In genomic region chr5:92083417-92084038, GRCm38 (mm10) we compare ENCODE assay signal across 8 mouse cellular contexts. TPM values are rescaled to one million over a fixed set of nuclear protein-coding genes. Genes with fewer than 3 reads are reported as not detected.
DNase-seq lines count a peak whose midpoint lies in the region; ATAC-seq and TF ChIP-seq lines count a peak whose summit lies in the region.

Gene G3bp2 (minus strand): TSS chr5:92083719.

- TF ChIP-seq RAD21 in MEL (IDR thresholded peaks at IDR 0.05; ENCODE audit: low read depth, low read length), result no peak

- H3K27me3 ChIP-seq in MEL (ENCODE audit: control insufficient read depth in 1 of 2, insufficient read depth in 2 of 2, low read length in 2 of 2), result no peaks in the 10 kb centered on the region
- no peaks in the 10 kb centered on the region for H3K27me3 ChIP-seq in cerebellum, adult 2 months (ENCODE audit: control insufficient read depth, insufficient read depth, low read length)
- H3K27me3 ChIP-seq in forebrain, postnatal 0 days (ENCODE audit: insufficient read depth, low read length), result no peaks in the 10 kb centered on the region
- H3K27me3 ChIP-seq in lung, embryonic 15.5 days, result no peaks in the 10 kb centered on the region

- H3K79me2 ChIP-seq in MEL (ENCODE audit: control insufficient read depth, insufficient read depth, low read length, poor library complexity), result peaks cover 44% of the 10 kb centered on the region

- TF ChIP-seq POLR2A in MEL (IDR thresholded peaks at IDR 0.05; ENCODE audit: control insufficient read depth in 1 of 2, insufficient read depth in 1 of 2, low read depth in 1 of 2, low read length in 2 of 2, poor library complexity in 1 of 2), result peak; percentile 50 to 92; a peak in 3 of 4 replicates
- TF ChIP-seq POLR2A in cerebellum, adult 2 months (IDR thresholded peaks at IDR 0.05; ENCODE audit: borderline replicate concordance, insufficient read depth, low read length), result peak; percentile 78

- H3K9ac ChIP-seq in MEL (ENCODE audit: control insufficient read depth, low read depth, low read length, poor library complexity, severe bottlenecking), result peak within 1 kb of the TSS; percentile 81
- peak within 1 kb of the TSS; percentile 99 for H3K9ac ChIP-seq in forebrain, postnatal 0 days
- peak within 1 kb of the TSS; percentile 93 for H3K9ac ChIP-seq in lung, embryonic 15.5 days

- no peaks in the 10 kb centered on the region for H3K9me3 ChIP-seq in MEL (replicated peaks; ENCODE audit: insufficient read depth, low read length)
- no peaks in the 10 kb centered on the region for H3K9me3 ChIP-seq in forebrain, postnatal 0 days (ENCODE audit: low read length)
- H3K9me3 ChIP-seq in lung, embryonic 15.5 days, result no peaks in the 10 kb centered on the region

- peak within 1 kb of the TSS; percentile 78 for H3K27ac ChIP-seq in MEL (ENCODE audit: control insufficient read depth, low read depth, low read length)
- H3K27ac ChIP-seq in cerebellum, adult 2 months (ENCODE audit: insufficient read depth, low read length), result peak within 1 kb of the TSS; percentile 62
- H3K27ac ChIP-seq in forebrain, postnatal 0 days (ENCODE audit: low read depth, low read length), result peak within 1 kb of the TSS; percentile 99
- peak within 1 kb of the TSS; percentile 98 for H3K27ac ChIP-seq in lung, embryonic 15.5 days

- peak; percentile 99 for DNase-seq in MEL (ENCODE audit: low read depth, low spot score)
- DNase-seq in cerebellum, adult 2 months, result peak; percentile 97 to 98
- peak; percentile 100 for DNase-seq in forebrain, postnatal 0 days
- peak; percentile 98 for DNase-seq in heart, postnatal 4 days
- peak; percentile 95 for DNase-seq in layer of hippocampus, adult 8-10 months (ENCODE audit: low spot score in 2 of 2)
- DNase-seq in ovary, adult 18-20 months (ENCODE audit: low spot score), result peak; percentile 96
- DNase-seq in thymus, postnatal 0 days (ENCODE audit: low spot score), result peak; percentile 100

- ATAC-seq in forebrain, postnatal 0 days, result peak; percentile 97
- peak; percentile 98 for ATAC-seq in lung, embryonic 15.5 days (ENCODE audit: borderline replicate concordance, extremely low read depth, low FRiP score, low TSS enrichment)

- peak within 1 kb of the TSS; percentile 53 for H3K4me2 ChIP-seq in forebrain, postnatal 0 days (ENCODE audit: low read depth)
- H3K4me2 ChIP-seq in lung, embryonic 15.5 days, result peak within 1 kb of the TSS; percentile 53

- peak within 1 kb of the TSS; percentile 76 to 80 for H3K4me3 ChIP-seq in MEL (ENCODE audit: control insufficient read depth in 1 of 2, insufficient read depth in 1 of 2, low read depth in 2 of 2, low read length in 2 of 2)
- peak within 1 kb of the TSS; percentile 67 for H3K4me3 ChIP-seq in cerebellum, adult 2 months (replicated peaks; ENCODE audit: insufficient read depth, low read depth, low read length)
- H3K4me3 ChIP-seq in forebrain, postnatal 0 days (ENCODE audit: low read depth, low read length), result peak within 1 kb of the TSS; percentile 95
- peak within 1 kb of the TSS; percentile 84 for H3K4me3 ChIP-seq in lung, embryonic 15.5 days

- TF ChIP-seq EP300 in MEL (IDR thresholded peaks at IDR 0.05; ENCODE audit: low read depth in 1 of 2, low read length in 2 of 2), result no peak; a peak in 1 of 4 replicates

- TF ChIP-seq CTCF in MEL (IDR thresholded peaks at IDR 0.05 in 2 of 3, conservative IDR thresholded peaks at IDR 0.05 in 1 of 3; ENCODE audit: control insufficient read depth in 1 of 3, insufficient read depth in 1 of 3, low read depth in 2 of 3, low read length in 3 of 3, poor library complexity in 1 of 3, severe bottlenecking in 1 of 3), result no peak
- no peak for TF ChIP-seq CTCF in cerebellum, adult 2 months (IDR thresholded peaks at IDR 0.05; ENCODE audit: borderline replicate concordance, insufficient read depth, low read depth, low read length)
- TF ChIP-seq CTCF in forebrain, postnatal 0 days (IDR thresholded peaks at IDR 0.05; ENCODE audit: low read depth), result no peak

- peaks cover 0 to 35% of the 10 kb centered on the region in 2 experiments; a peak in 3 of 4 replicates for H3K36me3 ChIP-seq in MEL (ENCODE audit: control insufficient read depth in 1 of 2, insufficient read depth in 2 of 2, low read length in 2 of 2)
- no peaks in the 10 kb centered on the region for H3K36me3 ChIP-seq in forebrain, postnatal 0 days (ENCODE audit: insufficient read depth)
- H3K36me3 ChIP-seq in lung, embryonic 15.5 days, result no peaks in the 10 kb centered on the region

- WGBS in cerebellum, adult 2 months, result under 1% methylated on average over 65 of the region's 65 CpGs
- WGBS in forebrain, postnatal 0 days, result under 1% methylated on average over 65 of the region's 65 CpGs
- under 1% methylated on average over 65 of the region's 65 CpGs for WGBS in lung, embryonic 15.5 days

- H3K4me1 ChIP-seq in MEL (ENCODE audit: control insufficient read depth in 1 of 2, insufficient read depth in 2 of 2, low read length in 2 of 2), result peaks cover 15 to 24% of the 10 kb centered on the region in 2 experiments
- peaks cover 2% of the 10 kb centered on the region; the same call in 1 of the 2 replicates for H3K4me1 ChIP-seq in cerebellum, adult 2 months (ENCODE audit: control insufficient read depth, insufficient read depth, low read length)
- peaks cover 10% of the 10 kb centered on the region; the same call in 1 of the 2 replicates for H3K4me1 ChIP-seq in forebrain, postnatal 0 days (ENCODE audit: insufficient read depth)
- H3K4me1 ChIP-seq in lung, embryonic 15.5 days, result peaks cover 28% of the 10 kb centered on the region

TF ChIP-seq in MEL, 35 proteins besides CTCF, POLR2A, EP300 and RAD21 (continues in another document):
- TF ChIP-seq ELF1 (IDR thresholded peaks at IDR 0.05; ENCODE audit: low read depth, low read length) (peak; percentile 83), SIN3A (IDR thresholded peaks at IDR 0.05; ENCODE audit: low read length) (peak; percentile 79), TCF12 (IDR thresholded peaks at IDR 0.05; ENCODE audit: low read depth, low read length) (peak; percentile 53; the same call in 1 of the 2 replicates), POLR2AphosphoS5 (IDR thresholded peaks at IDR 0.05; ENCODE audit: borderline replicate concordance, low read depth, low read length) (no peak), ETS1 (IDR thresholded peaks at IDR 0.05; ENCODE audit: low read depth, low read length) (no peak), ZC3H11A (IDR thresholded peaks at IDR 0.05; ENCODE audit: low read depth, low read length) (no peak), BHLHE40 (IDR thresholded peaks at IDR 0.05; ENCODE audit: borderline replicate concordance, low read depth, low read length) (no peak), NRF1 (IDR thresholded peaks at IDR 0.05; ENCODE audit: insufficient read depth, low read depth, low read length, poor library complexity, severe bottlenecking) (peak; percentile 88), MYC (IDR thresholded peaks at IDR 0.05; ENCODE audit: low read depth, low read length) (0 out of 2 replicates have a peak, but pooled peaks have one; percentile 18), CHD2 (IDR thresholded peaks at IDR 0.05; ENCODE audit: low read length) (no peak; the same call in 1 of the 2 replicates), USF1 (IDR thresholded peaks at IDR 0.05; ENCODE audit: low read depth, low read length) (0 out of 2 replicates have a peak, but pooled peaks have one; percentile 3), MYB (IDR thresholded peaks at IDR 0.05; ENCODE audit: low read depth, low read length) (no peak), MAX (IDR thresholded peaks at IDR 0.05; ENCODE audit: low read length) (peak; percentile 54; the same call in 1 of the 2 replicates), HCFC1 (IDR thresholded peaks at IDR 0.05; ENCODE audit: low read depth, low read length) (peak; percentile 79), E2F4 (IDR thresholded peaks at IDR 0.05; ENCODE audit: borderline replicate concordance, low read depth, low read length) (no peak), KAT2A (conservative IDR thresholded peaks at IDR 0.05; ENCODE audit: low read depth, low read length) (peak; percentile 18; the same call in 1 of the 2 replicates), GATA1 (IDR thresholded peaks at IDR 0.05; ENCODE audit: low read depth, low read length) (no peak), GABPA (IDR thresholded peaks at IDR 0.05; ENCODE audit: low read depth, low read length) (no peak), JUND (IDR thresholded peaks at IDR 0.05; ENCODE audit: low read depth, low read length) (no peak), UBTF (IDR thresholded peaks at IDR 0.05; ENCODE audit: borderline replicate concordance, insufficient read depth, low read depth, low read length) (0 out of 2 replicates have a peak, but pooled peaks have one; percentile 65), MXI1 (IDR thresholded peaks at IDR 0.05; ENCODE audit: low read depth, low read length) (peak; percentile 68), ZNF384 (IDR thresholded peaks at IDR 0.05; ENCODE audit: low read depth, low read length) (no peak), TAL1 (IDR thresholded peaks at IDR 0.05; ENCODE audit: low read length) (no peak), ZKSCAN1 (IDR thresholded peaks at IDR 0.05; ENCODE audit: low read depth, low read length) (no peak), USF2 (IDR thresholded peaks at IDR 0.05; ENCODE audit: borderline replicate concordance in 1 of 2, insufficient read depth in 1 of 2, low read depth in 1 of 2, low read length in 2 of 2) (no peak), ZMIZ1 (IDR thresholded peaks at IDR 0.05; ENCODE audit: low read depth, low read length) (peak; percentile 89), CHD1 (IDR thresholded peaks at IDR 0.05; ENCODE audit: low read depth, low read length) (no peak), MEF2A (IDR thresholded peaks at IDR 0.05; ENCODE audit: extremely low read depth, insufficient replicate concordance, low read depth, low read length, poor library complexity, severe bottlenecking) (no peak), POLR2AphosphoS2 (IDR thresholded peaks at IDR 0.05; ENCODE audit: low read length) (peak; percentile 63; the same call in 1 of the 2 replicates), MAFK (IDR thresholded peaks at IDR 0.05; ENCODE audit: borderline replicate concordance, low read depth, low read length) (no peak)

RNA-seq across cellular contexts. Expression of gene G3bp2, which starts in this region (rescaled TPM):
- 42.8 and 49.0 TPM in 2 replicates for total RNA-seq in MEL (2012; rRNA removed)
- polyA plus RNA-seq in MEL (2012; ENCODE audit: insufficient read depth in 1 of 2, insufficient read length in 2 of 2, low read depth in 1 of 2, low replicate concordance in 2 of 2, missing spikeins in 1 of 2), result 100 to 1,000 TPM in 1 of 2 experiments, 10 to 100 TPM in 1; 65.5 to 177 TPM
- 123 and 125 TPM in 2 replicates for polyA plus RNA-seq in cerebellum, adult 2 months (2012; rRNA removed)
- 221 and 223 TPM in 2 replicates for total RNA-seq in forebrain, postnatal 0 days (2014; rRNA removed)
- polyA plus RNA-seq in forebrain, postnatal 0 days (2015; fragmentation: Nextera tagmentation; extraction: Ambion mirVana), result 268 and 315 TPM in 2 replicates
- total RNA-seq in heart, postnatal 4 days (2021), result 10 to 100 TPM; 81.1 to 82.9 TPM
- 100 to 1,000 TPM; 212 to 259 (median 233) TPM for total RNA-seq in layer of hippocampus, adult 8-10 months (2022)
- polyA plus RNA-seq in lung, embryonic 15.5 days (2015; fragmentation: Nextera tagmentation; extraction: Ambion mirVana), result 152 and 157 TPM in 2 replicates
- 239 and 240 TPM in 2 replicates for polyA plus RNA-seq in thymus, postnatal 0 days (2015; fragmentation: Nextera tagmentation; extraction: Ambion mirVana)

Comparison
In these comparisons a context has a peak if more than half of its experiments do, and no peak if none do; other contexts are left out.
1. Peak in every context shown above with its lines: DNase-seq, ATAC-seq, H3K4me3 ChIP-seq and H3K27ac ChIP-seq.